Mouse (Mus musculus) testis, postnatal 10 days (tissue): ENCODE results near the gene Gm14597.
"Not testable (repeated sequence)": the region's sequence is repeated elsewhere in the genome, so short reads cannot be mapped to it uniquely, and the experiment has no call there.

Experiments used
- DNase-seq: peaks from one replicate; pipeline ENCODE4 v3.0.0; 2021; ENCODE audit warnings: low spot score

Gene Gm14597

DNA sequence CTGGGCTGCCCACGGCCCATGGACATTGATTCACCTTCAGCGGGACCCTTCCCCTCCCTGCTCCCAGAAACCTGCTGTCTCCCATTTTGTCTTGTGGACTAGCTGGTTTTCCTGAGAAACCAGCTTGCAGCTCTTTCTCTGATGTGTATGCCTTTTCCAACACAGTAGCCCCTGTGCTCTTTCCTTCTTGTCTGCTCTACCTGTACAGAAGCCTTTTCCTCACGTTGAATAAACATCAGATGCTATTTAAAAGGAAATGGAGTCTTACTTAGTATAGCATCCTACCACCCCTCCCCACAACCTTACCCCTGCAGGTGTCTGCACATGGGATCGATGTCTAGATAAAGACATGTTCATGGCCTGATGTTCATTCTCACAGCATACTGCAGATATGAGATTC lies at the start of gene Gm14597:
Gm14597 (minus strand) TSS at position 101 of the 400 bp plus-strand sequence.
- not testable (repeated sequence) for DNase-seq

DNA sequence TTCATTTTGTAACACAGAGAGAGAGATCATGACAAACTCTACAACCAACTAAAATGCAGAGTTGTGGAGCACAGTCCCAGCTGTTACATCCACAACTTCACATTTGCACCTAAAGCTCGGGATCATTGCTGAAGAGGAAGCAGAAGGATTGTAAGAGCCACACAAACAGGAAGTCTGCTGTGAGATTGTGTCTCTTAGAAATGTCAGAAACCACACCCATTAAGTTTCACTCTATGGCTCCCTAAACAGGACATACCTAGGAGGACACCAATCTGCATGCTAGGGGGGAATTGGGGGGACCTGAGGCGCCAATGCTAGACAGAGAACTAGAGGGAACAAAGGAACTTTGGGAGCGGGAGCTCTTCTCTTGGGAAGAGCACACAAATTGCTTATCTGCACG lies 44.1 kb upstream of the Gm14597 start:
- DNase-seq: not testable (repeated sequence)

- no peak for DNase-seq
Measured at GRCm38 (mm10) chrX:53645885-53646284, 37.1 kb upstream of the Gm14597 start.

GRCm38 (mm10) chrX:53642980-53643961 lies 34.5 kb upstream of the Gm14597 start, which contains the start of gene Rtl8a:
Rtl8a (minus strand) TSS chrX:53643682.
- peak; percentile 86 for DNase-seq

- not testable (repeated sequence) for DNase-seq
Measured at GRCm38 (mm10) chrX:53642604-53642979, 33.8 kb upstream of the Gm14597 start.

DNA sequence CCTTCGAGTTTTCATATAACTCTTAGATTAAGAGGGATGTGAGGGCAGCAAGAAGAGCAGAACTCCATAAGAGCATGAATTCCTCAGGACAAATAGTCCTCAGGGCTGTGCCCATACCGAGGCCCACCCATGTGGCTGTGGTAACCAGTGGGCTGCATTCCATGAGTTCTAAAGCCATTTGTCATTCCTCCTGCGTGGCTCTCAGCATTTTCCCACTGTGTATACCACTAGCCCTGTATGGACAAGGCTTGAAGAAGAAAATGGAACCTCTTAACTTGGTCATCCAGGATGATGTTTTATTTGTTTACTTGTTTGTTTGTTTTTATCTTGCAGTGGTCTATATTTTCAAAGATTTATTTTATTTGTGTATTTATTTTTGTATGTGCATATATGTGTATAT lies 29.3 kb upstream of the Gm14597 start:
- DNase-seq: not testable (repeated sequence)

- DNase-seq: not testable (repeated sequence)
Measured at GRCm38 (mm10) chrX:53611395-53611794, 2.6 kb upstream of the Gm14597 start.

GRCm38 (mm10) chrX:53610571-53610970 lies 1.8 kb upstream of the Gm14597 start:
- peak; percentile 64 for DNase-seq

DNA sequence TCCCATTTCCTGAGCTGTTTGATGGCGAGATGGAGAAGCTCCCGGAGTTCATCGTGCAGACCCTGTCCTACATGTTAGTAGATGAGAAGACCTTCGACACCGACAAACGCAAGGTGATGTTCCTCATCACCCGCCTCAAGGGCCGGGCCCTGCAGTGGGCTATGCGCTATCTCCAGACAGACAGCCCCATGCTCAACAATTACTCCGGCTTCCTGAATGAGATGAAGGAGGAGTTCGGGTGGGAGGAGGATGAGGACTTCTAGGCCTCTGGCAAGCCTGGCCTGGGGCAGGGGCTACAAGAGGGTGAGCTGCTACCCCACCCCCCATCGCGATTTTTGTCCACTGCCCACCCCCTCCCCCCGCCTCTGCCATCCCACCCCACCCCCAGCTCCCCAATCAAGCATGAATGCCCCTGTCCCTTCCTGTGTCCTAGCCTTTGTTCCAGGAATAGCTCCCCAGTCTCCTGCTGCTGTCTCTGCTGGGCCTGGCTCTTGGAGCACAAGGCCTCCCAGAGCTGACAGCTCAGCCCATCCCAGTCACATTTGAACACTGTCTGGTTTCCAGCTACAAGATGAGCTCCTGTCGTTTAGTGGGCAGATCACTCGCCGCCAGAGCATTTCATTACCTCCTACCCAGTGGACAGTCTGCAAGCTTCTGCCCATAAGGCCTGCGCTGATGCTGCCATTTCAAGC lies 511 bp downstream of the Gm14597 start:
- peak; percentile 31 for DNase-seq

GRCm38 (mm10) chrX:53607242-53608121 lies 1.3 kb downstream of the Gm14597 start, which contains the start of gene Rtl8c:
Rtl8c (plus strand) TSS chrX:53608032.
- DNase-seq: peak; percentile 67

DNA sequence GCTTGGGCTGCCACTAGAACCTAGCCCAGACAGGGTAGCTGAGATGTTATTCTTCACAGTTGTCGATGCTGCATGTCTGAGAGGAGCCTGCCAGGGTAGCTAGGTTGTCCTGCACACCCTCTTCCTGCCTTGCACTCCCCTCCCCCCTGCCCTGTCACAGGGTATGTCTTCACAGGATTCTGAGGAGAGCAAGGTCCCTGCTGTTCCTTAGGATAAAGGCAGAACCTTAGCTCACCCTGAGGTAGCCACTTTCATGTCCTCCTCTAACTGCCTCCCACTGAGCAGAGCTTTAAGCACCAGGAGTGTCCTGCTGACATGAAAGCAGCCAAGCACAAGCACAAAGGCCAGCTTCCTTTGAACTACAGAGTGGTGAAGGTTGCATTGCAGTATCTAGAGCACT lies 2.6 kb downstream of the Gm14597 start:
- not testable (repeated sequence) for DNase-seq

- peak; percentile 78 for DNase-seq
Measured at GRCm38 (mm10) chrX:53599993-53600392, 8.8 kb downstream of the Gm14597 start.

- DNase-seq: not testable (repeated sequence)
Measured at GRCm38 (mm10) chrX:53583404-53583803, 25.4 kb downstream of the Gm14597 start.

GRCm38 (mm10) chrX:53581407-53581806 lies 27.4 kb downstream of the Gm14597 start:
- not testable (repeated sequence) for DNase-seq

- no peak for DNase-seq
Measured at GRCm38 (mm10) chrX:53579311-53579710, 29.5 kb downstream of the Gm14597 start.
